Mouse (Mus musculus) neural tube, embryonic 13.5 days (tissue): ENCODE measurements around the gene Mia2. TPM values are rescaled to one million over a fixed set of nuclear protein-coding genes. Genes with fewer than 3 reads are reported as not detected.
"Not testable (repeated sequence)": the region's sequence is repeated elsewhere in the genome, so short reads cannot be mapped to it uniquely, and the experiment has no call there.

ENCODE experiments used
- ATAC-seq: fragments of 200-750 bp; cut with Nextera tagmentation; 2 replicates; pipeline ENCODE4 v1.8.0; 2017; ENCODE audit warnings: low read depth, mild to moderate bottlenecking, moderate TSS enrichment, moderate library complexity
- H3K27ac ChIP-seq: fragments of 300-500 bp; sonication (generic); replicated peaks from 2 replicates; pipeline ENCODE4 v1.5.1; 2015; ENCODE audit warnings: moderate library complexity, mild to moderate bottlenecking, inconsistent platforms
- H3K27me3 ChIP-seq: fragments of 300-500 bp; sonication (generic); 2 replicates; pipeline ENCODE4 v1.6.1; 2015; ENCODE audit warnings: mild to moderate bottlenecking, inconsistent platforms
- H3K36me3 ChIP-seq: fragments of 300-500 bp; sonication (generic); 2 replicates; pipeline ENCODE4 v1.6.1; 2015; ENCODE audit warnings: mild to moderate bottlenecking, inconsistent platforms
- H3K4me1 ChIP-seq: fragments of 300-500 bp; sonication (generic); replicated peaks from 2 replicates; pipeline ENCODE4 v1.6.1; 2015; ENCODE audit warnings: inconsistent platforms
- H3K4me2 ChIP-seq: fragments of 300-500 bp; sonication (generic); 2 replicates; pipeline ENCODE4 v1.6.1; 2015; ENCODE audit warnings: inconsistent platforms, mild to moderate bottlenecking, moderate library complexity
- H3K4me3 ChIP-seq: fragments of 300-500 bp; sonication (generic); 2 replicates; pipeline ENCODE4 v1.5.1; 2015; ENCODE audit warnings: mild to moderate bottlenecking, inconsistent platforms
- H3K9ac ChIP-seq: fragments of 300-500 bp; sonication (generic); 2 replicates; pipeline ENCODE4 v1.6.1; 2015; ENCODE audit warnings: moderate library complexity, mild to moderate bottlenecking, inconsistent platforms
- H3K9me3 ChIP-seq: fragments of 300-500 bp; sonication (generic); 2 replicates; pipeline ENCODE4 v1.6.1; 2016; ENCODE audit warnings: inconsistent platforms
- WGBS: fragments of 180-500 bp; shearing (Covaris S2); methylation state at CpG from one replicate; pipeline ENCODE4 v1.1.7; 2015; 5-methylcytosine and 5-hydroxymethylcytosine counted together
- polyA plus RNA-seq: library from polyadenylated mRNA; unstranded; fragments of >200 nt; fragmentation: Nextera tagmentation; extraction: Ambion mirVana; gene quantifications from 2 replicates; pipeline ENCODE4 v1.2.1, GENCODE M21; 2015

The Mia2 gene
- polyA plus RNA-seq = 46.2 and 46.3 TPM in 2 replicates

DNA sequence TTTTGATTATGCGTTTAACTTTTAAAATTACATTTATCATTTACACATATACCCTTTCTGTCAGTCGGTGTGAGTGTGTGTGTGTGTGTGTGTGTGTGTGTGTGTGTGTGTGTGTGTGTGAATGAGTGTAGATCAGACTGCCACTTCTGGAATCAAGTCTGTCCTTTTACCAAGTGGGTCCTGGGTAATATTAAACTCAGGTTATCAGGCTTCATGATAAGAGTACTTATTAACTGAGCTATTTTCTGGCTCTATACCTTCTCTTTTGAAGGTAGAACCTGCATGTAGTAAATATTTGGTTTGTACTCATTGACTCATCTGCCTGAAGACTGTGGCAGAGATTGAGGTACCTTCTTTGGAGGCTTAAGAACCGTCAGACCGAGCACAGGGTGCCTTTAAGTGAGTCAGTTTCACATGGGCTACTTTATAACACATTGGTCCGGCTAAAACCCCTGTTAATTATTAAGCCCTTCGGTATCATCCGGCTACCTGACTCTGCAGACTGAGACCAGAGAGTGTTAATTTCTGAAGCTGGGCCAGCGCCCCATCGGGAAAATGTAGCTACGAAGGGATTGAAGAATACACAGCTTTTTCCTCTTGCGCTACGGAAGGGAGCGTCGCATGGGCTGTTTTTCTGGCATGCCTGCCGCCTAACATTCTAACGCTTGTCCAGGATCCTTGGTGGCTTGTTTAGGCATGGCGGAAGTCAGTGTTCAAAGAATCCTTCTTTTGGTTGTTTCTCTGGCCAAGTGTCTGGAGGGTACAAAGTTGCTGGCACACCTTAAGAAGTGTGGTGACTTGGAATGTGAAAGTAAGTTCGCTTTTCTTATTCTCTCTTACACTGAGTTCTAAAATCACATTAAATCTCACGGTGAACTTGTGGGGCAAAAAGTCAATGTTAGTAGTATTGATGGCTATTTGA is at the start of gene Mia2:
TSS of gene Mia2 (plus strand) at position 696 of the 922 bp plus-strand sequence.
- H3K4me1 ChIP-seq = no peaks in the 10 kb centered on the region
- no peak for ATAC-seq
- no peak within 1 kb of the TSS for H3K27ac ChIP-seq
- H3K9me3 ChIP-seq = no peaks in the 10 kb centered on the region
- WGBS = 78% methylated on average over 19 of the region's 19 CpGs
- no peak within 1 kb of the TSS for H3K9ac ChIP-seq
- H3K4me3 ChIP-seq = no peak within 1 kb of the TSS
- H3K4me2 ChIP-seq = no peak within 1 kb of the TSS
- no peaks in the 10 kb centered on the region for H3K27me3 ChIP-seq
- no peaks in the 10 kb centered on the region for H3K36me3 ChIP-seq

DNA sequence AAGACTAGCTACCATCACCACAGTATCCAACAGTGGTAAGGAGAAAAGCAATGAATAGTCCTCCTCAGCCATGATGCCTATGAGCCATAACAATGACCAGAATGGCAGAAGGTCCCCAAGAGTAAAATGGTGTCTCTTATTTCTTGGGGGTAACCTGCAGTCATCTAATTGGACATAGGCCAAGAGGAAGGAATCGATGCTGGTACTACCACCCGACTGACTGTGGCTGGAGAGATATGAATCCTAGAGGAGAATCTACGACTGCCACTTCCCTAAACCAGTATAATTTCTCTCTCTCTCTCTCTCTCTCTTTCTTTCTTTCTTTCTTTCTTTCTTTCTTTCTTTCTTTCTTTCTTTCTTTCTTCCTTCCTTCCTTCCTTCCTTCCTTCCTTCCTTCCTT is 43.1 kb upstream of the Mia2 start:
- no peak overlapping the region for H3K4me2 ChIP-seq
- WGBS = 91% methylated on average over 3 of the region's 3 CpGs
- H3K4me1 ChIP-seq = peaks cover 8% of the 10 kb centered on the region; the same call in 1 of the 2 replicates
- no peak overlapping the region for H3K9ac ChIP-seq
- H3K27ac ChIP-seq = no peak overlapping the region
- no peaks in the 10 kb centered on the region for H3K9me3 ChIP-seq
- H3K36me3 ChIP-seq = peaks cover 50% of the 10 kb centered on the region
- H3K4me3 ChIP-seq = no peak overlapping the region
- ATAC-seq = no peak
- no peaks in the 10 kb centered on the region for H3K27me3 ChIP-seq

DNA sequence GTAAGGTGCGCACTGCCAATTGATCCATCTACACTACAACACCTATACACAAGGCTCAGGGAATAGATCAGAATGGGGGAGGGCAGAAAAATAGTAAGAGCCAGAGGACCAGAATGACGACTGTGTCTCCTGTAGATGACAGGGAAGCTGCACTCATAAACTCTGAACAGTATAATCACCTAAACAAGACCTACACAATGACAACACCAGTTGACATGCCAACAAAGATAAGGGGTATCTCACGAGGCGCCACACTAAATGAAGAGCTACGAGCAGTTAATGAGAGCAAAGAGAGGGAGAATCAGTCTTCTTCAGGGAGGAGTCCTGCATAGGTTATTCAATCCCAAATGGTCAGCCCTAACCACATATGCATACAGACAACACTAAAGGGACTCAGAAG is 42.4 kb upstream of the Mia2 start:
- Histone ChIP-seq H3K4me2 (no peak overlapping the region), H3K9me3 (no peaks in the 10 kb centered on the region), H3K9ac (no peak overlapping the region), H3K4me1 (peaks cover 13% of the 10 kb centered on the region), H3K36me3 (peaks cover 51% of the 10 kb centered on the region), H3K27ac (no peak overlapping the region), H3K4me3 (no peak overlapping the region), H3K27me3 (no peaks in the 10 kb centered on the region)
- WGBS = 89% methylated on average over 5 of the region's 5 CpGs
- ATAC-seq = no peak

- Histone ChIP-seq H3K36me3 (peaks cover 48% of the 10 kb centered on the region), H3K9ac (no peak overlapping the region), H3K27me3 (no peaks in the 10 kb centered on the region), H3K4me3 (no peak overlapping the region), H3K4me1 (peaks cover 21% of the 10 kb centered on the region), H3K4me2 (no peak overlapping the region), H3K27ac (no peak overlapping the region), H3K9me3 (no peaks in the 10 kb centered on the region)
- ATAC-seq = no peak
Observed at GRCm38 (mm10) chr12:59053976-59054375, 41.6 kb upstream of the Mia2 start.

DNA sequence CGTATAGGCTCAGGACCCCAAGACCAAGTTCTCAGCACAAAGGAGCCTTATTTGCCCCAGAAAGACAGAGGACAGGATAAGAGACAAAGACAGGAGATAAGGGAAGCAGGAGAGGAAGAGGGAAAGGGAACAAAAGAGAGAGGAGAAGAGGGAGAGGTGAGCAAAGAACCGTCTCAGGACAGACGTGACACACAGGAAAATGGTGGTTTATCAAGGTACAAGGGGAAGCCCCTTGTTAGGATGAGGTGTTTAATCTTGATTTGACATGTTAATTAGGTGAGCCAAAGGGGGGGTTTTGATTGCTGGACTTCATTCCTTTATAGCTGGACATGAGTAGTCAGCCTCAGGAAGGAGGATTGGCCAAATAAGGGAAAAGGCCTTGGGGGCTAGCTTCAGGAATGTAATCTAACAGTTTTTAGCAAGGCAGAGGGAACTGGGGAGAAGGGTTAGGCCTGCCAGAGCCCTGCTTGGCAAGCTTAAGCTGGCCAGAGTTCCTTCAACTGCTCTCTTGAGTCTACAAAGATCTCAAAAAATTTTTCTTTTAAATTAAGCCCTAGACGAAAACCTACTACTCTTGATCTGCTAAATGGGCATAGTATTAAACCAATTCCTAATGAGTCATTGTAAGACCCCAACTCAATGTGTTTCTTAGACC is 40.3 kb upstream of the Mia2 start:
- H3K36me3 ChIP-seq = peaks cover 37% of the 10 kb centered on the region
- no peak overlapping the region for H3K4me2 ChIP-seq
- H3K4me1 ChIP-seq = peaks cover 34% of the 10 kb centered on the region
- H3K4me3 ChIP-seq = no peak overlapping the region
- no peak overlapping the region for H3K9ac ChIP-seq
- no peak for ATAC-seq
- 79% methylated on average over 4 of the region's 4 CpGs for WGBS
- no peaks in the 10 kb centered on the region for H3K9me3 ChIP-seq
- H3K27me3 ChIP-seq = no peaks in the 10 kb centered on the region
- no peak overlapping the region for H3K27ac ChIP-seq

GRCm38 (mm10) chr12:59056222-59056621 is 39.4 kb upstream of the Mia2 start:
- 98% methylated on average over 11 of the region's 11 CpGs for WGBS

DNA sequence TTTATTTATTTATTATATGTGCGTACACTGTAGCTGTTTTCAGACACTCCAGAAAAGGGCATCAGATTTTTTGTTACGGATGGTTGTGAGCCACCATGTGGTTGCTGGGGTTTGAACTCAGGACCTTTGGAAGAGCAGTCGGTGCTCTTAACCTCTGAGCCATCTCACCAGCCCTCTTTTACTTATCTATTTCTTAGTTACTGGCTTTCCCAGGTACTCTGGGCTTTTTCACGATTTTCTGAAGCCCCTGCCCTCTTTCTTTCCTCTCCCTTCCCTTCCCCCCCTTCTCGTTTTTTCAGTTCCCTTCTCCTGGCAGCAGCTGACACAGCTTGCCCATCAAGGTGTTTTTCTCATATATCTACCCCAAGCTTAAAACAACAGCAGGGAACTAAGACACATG is 37.4 kb upstream of the Mia2 start:
- H3K27me3 ChIP-seq, H3K4me2 ChIP-seq, H3K4me3 ChIP-seq, ATAC-seq, H3K9ac ChIP-seq, H3K9me3 ChIP-seq, H3K27ac ChIP-seq: not testable (repeated sequence)
- Histone ChIP-seq H3K4me1 (peaks cover 37% of the 10 kb centered on the region), H3K36me3 (peaks cover 31% of the 10 kb centered on the region)
- WGBS = 90% methylated on average over 5 of the region's 5 CpGs

More at GRCm38 (mm10) chr12:59056222-59056621, 39.4 kb upstream of the Mia2 start:
- Histone ChIP-seq H3K9ac (no peak overlapping the region), H3K9me3 (no peaks in the 10 kb centered on the region), H3K36me3 (peaks cover 37% of the 10 kb centered on the region), H3K27me3 (no peaks in the 10 kb centered on the region), H3K4me2 (no peak overlapping the region), H3K4me1 (peaks cover 37% of the 10 kb centered on the region), H3K4me3 (no peak overlapping the region), H3K27ac (no peak overlapping the region)
- no peak for ATAC-seq

DNA sequence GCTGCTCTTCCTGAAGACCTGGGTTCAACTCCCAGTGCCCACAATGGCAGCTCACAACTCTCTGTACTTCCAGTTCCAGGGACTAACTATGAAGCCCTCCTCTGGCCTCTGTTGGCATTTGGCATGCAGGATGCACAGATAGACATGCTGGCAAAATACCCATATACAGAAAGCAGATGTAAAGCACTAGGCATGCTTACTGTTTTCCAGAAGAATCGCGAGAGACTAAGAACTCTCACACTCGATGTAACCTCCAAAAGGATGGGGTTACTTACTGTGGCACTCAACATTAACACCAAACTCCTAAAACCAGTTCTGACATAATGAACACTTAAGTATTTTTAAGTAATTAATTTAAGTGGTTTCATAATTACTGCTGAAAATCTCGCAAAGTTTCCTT is 35.3 kb upstream of the Mia2 start:
- Histone ChIP-seq H3K27me3 (peaks cover 3% of the 10 kb centered on the region; the same call in 1 of the 2 replicates), H3K9me3 (no peaks in the 10 kb centered on the region), H3K27ac (peak overlapping the region; percentile 97), H3K4me1 (peaks cover 36% of the 10 kb centered on the region), H3K9ac (peak overlapping the region; percentile 96), H3K36me3 (peaks cover 24% of the 10 kb centered on the region), H3K4me2 (peak overlapping the region; percentile 58), H3K4me3 (peak overlapping the region; percentile 76)
- WGBS = 72% methylated on average over 4 of the region's 4 CpGs
- ATAC-seq = no peak

DNA sequence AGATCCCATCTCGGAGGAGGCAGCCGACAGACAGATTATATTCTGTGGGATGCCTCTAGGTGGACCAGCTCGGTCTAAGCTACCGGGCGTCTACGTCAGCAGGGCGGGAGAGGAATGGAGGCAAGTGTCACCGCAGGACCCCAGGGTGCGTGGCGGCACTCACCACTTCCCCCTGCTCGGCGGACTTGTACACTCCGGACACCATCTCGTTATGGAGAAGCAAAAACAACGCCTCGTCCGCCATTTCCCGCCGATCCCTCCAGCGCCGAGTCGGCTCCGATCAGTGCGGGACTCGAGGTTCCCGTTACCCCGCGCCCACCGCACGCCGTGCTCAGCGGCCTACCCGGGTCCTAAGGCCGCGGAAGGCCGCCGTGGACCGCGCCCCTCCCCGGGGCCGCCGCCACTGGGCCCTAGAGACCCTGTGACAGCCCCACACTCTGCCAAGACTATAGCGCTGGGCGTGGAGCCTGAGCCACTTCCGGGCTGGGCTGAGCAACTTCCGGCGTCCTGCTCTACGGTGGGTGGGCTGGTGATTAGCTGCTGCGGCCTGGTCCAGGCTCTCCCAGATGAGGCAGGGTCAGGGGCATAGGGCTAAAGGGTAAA is 34.5 kb upstream of the Mia2 start, which contains the start of gene Trappc6b:
TSS of gene Trappc6b (minus strand) at position 480 of the 603 bp plus-strand sequence.
- Histone ChIP-seq H3K9me3 (no peaks in the 10 kb centered on the region), H3K4me3 (peak within 1 kb of the TSS; percentile 76), H3K27ac (peak within 1 kb of the TSS; percentile 97), H3K4me2 (peak within 1 kb of the TSS; percentile 58), H3K4me1 (peaks cover 36% of the 10 kb centered on the region), H3K36me3 (peaks cover 19% of the 10 kb centered on the region), H3K9ac (peak within 1 kb of the TSS; percentile 96), H3K27me3 (peaks cover 3% of the 10 kb centered on the region; the same call in 1 of the 2 replicates)
- WGBS = under 1% methylated on average over 49 of the region's 49 CpGs
- ATAC-seq = peak; percentile 98

GRCm38 (mm10) chr12:59064837-59065236 is 30.8 kb upstream of the Mia2 start:
- peaks cover 17% of the 10 kb centered on the region for H3K36me3 ChIP-seq
- H3K27ac ChIP-seq = no peak overlapping the region
- no peak overlapping the region for H3K9ac ChIP-seq
- H3K4me1 ChIP-seq = peaks cover 23% of the 10 kb centered on the region
- no peak for ATAC-seq
- no peaks in the 10 kb centered on the region for H3K9me3 ChIP-seq
- no peak overlapping the region for H3K4me2 ChIP-seq
- peaks cover 3% of the 10 kb centered on the region; the same call in 1 of the 2 replicates for H3K27me3 ChIP-seq
- H3K4me3 ChIP-seq = no peak overlapping the region
- 92% methylated on average over 8 of the region's 8 CpGs for WGBS

DNA sequence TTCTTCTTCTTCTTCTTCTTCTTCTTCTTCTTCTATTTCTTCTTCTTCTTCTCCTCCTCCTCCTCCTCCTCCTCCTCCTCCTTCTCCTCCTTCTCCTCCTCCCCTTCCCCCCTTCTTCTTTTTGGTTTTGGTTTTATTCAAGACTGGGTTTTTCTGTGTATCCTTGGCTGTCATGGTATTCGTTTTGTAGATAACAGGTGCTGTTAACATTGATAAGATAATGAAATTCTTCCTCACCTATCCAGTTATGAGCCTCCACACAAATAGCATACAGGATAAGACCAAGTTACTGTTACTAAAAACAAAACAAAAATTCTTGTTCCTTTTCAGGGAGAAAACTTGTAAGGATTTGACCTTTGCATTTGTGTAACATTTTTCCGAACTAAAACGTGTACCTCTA is 29.8 kb upstream of the Mia2 start:
- H3K4me1 ChIP-seq = peaks cover 16% of the 10 kb centered on the region
- ATAC-seq = no peak
- H3K36me3 ChIP-seq = peaks cover 26% of the 10 kb centered on the region
- peaks cover 3% of the 10 kb centered on the region; the same call in 1 of the 2 replicates for H3K27me3 ChIP-seq
- H3K27ac ChIP-seq = peak overlapping the region; percentile 93
- no peaks in the 10 kb centered on the region for H3K9me3 ChIP-seq
- WGBS = 84% methylated on average over 3 of the region's 3 CpGs
- peak overlapping the region; percentile 67 for H3K4me2 ChIP-seq
- peak overlapping the region; percentile 99 for H3K4me3 ChIP-seq
- peak overlapping the region; percentile 70 for H3K9ac ChIP-seq
